Mouse (Mus musculus): ENCODE results near the gene Slc12a6.
"Not testable (repeated sequence)": the region's sequence is repeated elsewhere in the genome, so short reads cannot be mapped to it uniquely, and the experiment has no call there.

Slc12a6 gene

DNA sequence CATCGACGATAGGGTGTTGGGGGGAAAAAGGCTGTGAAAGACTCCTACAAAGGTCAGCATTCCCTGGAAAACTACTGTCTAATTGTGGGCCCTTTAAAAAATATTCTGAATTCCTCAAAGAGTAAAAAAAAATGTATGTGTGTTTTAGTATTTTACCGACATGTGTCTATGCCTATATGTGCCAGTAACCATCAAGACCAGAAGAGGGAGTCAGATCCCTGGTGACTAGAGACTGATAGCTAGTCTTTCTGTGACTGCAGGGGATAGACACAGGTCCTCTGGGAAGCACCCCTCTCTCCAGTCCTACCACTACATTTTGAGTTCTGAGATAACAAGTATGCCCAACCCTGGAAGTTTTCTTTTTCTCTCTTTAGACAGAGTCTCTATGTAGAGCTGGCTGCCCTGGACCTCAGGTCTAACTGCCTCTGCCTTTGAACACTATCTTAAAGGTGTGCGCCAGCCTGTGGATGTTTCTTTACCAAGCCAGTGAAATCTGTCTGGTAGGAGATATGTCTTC, 2.8 kb upstream of the Slc12a6 start:
- no peak for DNase-seq (ENCODE audit: low spot score in 2 of 2)

DNA sequence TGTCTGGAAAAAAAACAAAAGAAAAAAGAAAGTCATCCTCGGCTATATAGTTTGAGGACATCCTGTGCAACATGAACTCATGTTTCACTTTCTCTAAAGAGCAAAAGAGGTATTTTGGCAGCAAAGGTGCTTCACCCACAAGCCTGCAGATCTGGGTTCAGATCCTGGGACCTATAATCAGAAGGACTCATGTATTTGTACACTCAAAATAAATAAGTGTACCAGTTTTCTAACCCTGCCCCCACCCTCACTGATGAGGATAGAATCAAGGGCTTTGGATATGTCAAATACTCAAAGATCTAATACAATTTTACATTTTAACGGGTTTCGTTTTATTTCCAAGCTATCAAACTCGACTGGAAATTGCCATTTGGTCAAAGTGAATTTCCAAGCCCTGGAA, 1.3 kb upstream of the Slc12a6 start:
- no peak for DNase-seq (ENCODE audit: low spot score in 2 of 2)

DNA sequence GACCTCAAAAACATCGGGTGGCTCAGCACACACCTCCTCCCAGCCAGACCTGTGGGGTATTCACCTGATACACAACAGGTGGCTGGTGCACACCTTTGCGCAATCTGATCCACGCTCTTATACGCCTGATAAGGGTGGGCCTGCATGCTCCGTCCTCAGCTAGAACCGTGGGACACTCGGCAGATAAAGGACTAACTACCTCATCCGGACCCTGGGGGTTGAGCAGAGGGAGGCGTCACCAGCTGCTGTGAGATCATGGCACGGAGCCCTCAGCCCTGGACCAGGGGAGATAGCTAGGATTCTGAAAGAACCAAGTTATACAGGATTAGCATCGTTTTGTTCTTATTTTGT, 592 bp downstream of the Slc12a6 start, which contains the start of gene Gm21985:
Gene Gm21985, plus strand, starts transcription at position 73 of the 351 bp plus-strand sequence.
- DNase-seq (ENCODE audit: low spot score in 2 of 2): peak; percentile 46 to 49

DNA sequence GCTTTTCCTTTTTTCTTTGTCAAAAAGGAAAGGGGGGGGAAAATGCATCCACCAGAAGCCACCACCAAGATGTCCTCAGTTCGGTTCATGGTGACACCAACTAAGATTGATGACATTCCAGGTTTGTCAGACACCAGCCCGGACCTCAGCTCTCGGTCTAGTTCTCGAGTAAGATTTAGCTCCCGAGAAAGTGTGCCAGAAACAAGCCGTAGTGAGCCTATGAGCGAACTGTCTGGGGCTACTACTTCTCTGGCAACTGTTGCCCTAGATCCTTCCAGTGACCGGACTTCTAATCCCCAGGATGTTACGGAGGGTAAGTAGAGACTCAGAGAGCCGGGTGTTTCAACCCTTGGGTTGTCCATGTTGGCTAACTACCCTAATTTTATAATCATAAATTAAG, 1.2 kb downstream of the Slc12a6 start:
- peak in 1 of 2 experiments; percentile 43 for DNase-seq (ENCODE audit: low spot score in 2 of 2)

DNA sequence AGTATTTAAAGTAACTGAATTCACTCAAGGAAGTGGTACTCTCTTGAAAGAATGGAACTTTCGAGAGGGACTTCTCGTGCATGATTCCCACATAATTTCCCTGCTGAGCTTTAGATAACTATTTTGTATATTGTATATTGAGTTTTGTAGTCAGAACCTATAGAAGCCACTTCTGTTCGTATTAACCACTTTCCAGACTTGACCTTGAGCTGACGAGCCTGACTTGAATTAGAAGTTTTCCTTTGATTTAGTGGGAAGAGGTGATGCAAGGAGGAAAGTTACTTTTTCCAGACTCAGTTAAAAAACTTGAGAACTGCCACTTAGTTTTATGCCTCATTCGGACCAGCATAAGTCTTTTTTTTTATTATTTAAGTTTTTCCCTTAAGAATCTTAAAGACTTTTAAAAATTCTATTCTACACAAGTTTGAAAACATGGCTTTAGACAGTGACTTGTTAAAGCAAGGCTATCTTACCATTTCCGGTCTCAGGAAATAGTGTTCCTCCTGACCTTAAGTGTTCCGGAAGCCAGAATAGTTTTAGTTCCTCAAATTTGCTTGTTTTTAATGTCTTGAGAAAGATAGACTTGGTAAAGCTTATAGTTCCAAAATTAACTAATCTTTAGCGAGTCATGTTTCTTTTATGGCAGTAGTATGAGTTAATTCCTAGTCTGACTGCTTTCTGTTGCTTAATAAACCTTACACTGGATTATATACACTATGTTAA, 2.1 kb downstream of the Slc12a6 start:
- no peak for DNase-seq (ENCODE audit: low spot score in 2 of 2)

DNA sequence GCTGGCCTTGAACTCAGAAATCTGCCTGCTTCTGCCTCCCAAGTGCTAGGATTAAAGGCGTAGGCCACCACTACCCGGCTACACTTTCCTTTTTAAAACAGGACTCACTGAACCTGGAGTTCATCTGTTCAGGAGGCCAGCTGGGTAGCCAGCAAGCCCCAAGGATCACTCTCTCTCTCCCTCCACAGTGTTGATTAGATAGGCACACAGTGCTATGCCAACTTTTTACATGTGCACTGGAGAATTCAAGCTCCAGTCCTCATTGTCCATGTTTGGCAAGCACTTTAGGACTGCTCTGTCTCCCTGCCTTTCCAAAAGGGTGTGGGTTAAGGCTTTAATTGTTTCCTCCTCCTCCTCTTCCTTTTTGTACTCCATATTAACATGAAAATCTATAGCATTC, 4.4 kb downstream of the Slc12a6 start:
- DNase-seq (ENCODE audit: low spot score in 2 of 2): no peak

DNA sequence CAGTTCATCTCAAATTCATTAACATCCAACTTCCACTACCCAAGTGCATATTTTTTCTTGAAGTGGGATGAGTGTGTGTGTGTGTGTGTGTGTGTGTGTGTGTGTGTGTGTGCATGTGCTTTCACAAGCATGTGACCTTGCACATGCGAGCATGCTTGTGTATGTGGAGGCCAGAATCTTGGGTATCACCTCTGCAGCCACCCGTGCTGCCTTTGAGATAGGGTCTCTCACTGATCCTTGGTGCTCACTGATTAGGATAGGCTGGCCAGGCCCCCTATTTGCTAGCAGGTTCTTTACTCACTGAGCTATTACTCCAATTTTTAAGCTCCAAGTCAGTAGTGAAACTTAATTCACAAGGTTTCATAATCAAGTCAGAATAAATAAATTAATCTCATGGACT, 7.3 kb downstream of the Slc12a6 start:
- DNase-seq (ENCODE audit: low spot score in 2 of 2): no peak

DNA sequence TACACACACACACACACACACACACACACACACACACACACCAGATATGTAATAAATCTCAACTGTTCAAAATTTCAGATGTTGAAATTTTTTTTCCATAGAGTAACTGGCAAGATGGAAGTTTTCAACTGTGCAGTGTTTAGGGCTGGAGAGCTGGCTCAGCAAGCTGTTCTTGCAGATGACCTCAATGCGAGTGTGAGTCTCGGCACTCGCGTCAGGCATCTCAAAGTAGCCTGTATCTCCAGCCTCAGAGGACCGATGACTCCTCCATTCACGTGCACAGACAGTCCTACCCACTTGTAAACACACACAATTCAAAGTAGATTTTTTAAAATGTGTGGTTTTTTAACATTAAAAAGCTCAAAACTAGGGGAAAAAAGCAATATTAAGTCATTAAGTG, 7.8 kb downstream of the Slc12a6 start:
- no peak for DNase-seq (ENCODE audit: low spot score in 2 of 2)

DNA sequence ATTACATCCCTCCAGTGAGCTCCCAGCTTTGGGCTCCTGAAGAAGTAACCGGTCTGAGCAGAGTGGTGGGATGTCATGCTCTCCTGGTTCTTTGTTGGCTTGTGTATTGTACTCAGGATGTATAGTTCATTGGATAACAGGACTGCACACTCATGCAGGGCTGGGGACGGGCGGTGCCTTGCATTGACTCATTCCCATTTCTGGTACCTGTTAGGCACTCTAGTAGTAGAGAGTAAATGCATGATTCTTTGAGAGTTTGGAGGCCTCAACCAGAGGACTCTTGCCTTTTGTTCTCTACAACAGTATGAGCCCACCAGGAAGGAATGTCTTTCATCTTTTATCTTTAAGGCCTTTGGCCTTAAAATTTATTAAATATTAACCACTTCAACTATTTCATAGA, 11.2 kb downstream of the Slc12a6 start:
- DNase-seq (ENCODE audit: low spot score in 2 of 2): no peak

DNA sequence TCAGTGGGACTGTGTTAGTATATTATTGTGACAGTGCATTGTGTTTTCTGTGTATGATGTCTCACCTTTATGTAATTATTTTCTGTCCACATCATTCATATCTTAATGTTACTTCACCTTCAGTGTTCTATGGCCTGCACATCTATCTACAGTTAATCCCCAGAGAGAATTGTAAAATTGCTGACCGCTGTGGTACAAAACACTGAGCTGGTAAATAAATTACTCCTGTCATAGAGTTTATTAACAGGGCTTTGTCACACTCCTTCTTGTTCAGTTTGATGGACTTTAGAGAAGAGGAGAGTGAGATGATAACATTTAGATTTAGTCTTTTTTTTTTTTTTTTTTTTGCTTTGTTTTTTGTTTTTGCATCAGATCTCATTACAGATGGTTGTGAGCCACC, 17.2 kb downstream of the Slc12a6 start:
- DNase-seq (ENCODE audit: low spot score in 2 of 2): no peak

DNA sequence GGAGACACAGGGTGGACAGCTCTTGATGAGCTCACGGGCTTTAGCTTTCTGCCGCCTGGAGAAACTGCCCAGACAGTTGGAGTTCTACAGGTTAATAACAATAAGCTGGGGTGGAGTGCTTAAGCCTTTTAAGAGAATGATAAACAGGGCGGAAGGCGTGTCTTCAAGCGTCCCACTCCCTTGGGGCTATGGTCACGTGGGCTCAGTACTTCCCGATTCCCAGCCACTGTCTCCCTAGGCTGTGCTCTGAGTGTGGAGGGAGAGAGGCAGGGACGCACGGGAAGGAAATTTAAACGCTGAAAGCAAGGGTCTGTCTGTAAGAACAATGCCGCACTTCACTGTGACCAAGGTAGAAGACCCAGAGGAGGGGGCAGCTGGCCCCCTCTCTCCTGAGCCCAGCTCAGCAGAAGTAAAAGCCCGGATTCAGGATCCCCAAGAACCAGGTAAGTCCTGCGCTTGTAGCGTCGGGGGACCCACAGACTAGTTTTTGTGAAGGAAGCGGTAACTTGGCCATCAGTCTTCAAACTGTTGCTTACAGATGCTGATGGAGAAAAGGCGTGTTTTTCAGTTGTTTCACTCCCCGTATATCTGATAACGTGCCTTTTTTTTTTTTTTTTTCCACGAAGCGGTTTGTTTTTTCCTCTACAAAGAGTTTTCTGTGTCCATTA, 18.9 kb downstream of the Slc12a6 start:
- DNase-seq (ENCODE audit: low spot score in 2 of 2): no peak

DNA sequence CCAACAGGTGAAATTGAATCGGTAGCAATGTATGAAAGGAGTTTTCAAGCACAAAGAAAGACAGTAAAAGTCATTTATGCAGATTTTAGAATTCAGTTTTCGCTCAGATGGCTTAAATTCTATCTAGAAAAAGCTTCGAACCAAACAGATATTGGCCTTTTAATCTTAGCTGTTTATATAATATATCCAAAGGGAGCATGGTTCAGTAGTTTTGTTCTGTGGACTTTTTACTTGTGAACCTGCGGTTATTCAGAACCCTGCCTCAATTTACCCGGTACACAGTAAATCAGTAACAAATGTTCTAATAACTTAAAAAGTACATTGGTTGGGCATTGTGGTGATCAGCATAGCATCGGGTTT, 19.4 kb downstream of the Slc12a6 start:
- DNase-seq (ENCODE audit: low spot score in 2 of 2): no peak

DNA sequence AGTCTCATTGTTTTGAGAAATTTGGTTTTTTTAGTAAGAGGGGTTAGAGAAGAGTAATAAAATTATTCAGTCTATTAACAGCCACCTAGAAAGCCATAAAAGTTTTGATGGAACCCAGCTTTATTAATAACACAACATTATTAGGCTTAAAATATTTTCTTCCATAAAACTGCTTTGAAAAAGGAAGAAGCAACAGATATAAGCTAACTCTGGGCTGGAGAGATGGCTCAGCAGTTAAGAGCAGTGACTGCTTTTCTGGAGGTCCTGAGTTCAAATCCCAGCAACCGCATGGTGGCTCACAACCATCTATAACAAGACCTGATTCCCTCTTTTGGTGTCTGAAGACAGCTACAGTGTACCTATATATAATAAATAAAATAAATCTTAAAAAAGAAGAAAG, 20.4 kb downstream of the Slc12a6 start:
- not testable (repeated sequence) for DNase-seq (ENCODE audit: low spot score in 2 of 2)

DNA sequence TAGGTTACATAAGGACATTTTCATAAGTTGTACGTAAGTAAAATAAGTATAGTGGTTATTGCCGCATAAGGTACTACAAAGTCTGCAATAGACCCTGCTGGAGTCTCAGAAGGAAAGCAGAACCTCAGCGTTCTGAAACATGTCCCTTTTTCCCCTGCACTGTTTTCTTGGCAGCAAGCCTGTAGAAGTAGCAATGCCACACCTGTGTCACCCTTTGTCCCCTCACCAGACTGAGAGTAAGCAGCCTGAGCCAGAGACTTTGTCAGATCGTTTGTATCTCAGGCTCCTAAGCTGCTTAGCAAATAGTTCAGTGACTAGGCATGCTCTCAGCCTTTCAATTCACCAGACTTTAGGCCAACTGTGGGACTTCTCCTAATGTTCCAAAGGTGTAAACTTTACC, 21.4 kb downstream of the Slc12a6 start:
- no peak for DNase-seq (ENCODE audit: low spot score in 2 of 2)

DNA sequence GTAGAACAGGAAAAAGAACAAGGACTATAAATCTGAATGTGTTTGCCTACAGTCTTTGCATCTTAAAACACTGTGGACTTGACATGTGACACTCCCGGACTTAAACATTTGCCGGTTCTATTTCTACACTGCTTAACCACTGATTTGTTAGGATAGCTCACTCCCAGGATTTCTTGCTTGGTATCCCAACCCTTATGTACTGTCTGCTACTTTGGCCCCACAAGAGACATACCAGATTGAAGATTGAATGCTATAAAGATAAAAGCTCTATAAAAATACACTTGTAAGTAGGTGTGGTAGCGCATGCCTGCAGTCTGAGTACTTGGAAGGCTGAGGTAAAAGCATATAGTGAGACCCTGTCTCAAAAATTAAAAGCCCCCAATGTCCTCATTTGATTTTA, 23.9 kb downstream of the Slc12a6 start:
- DNase-seq (ENCODE audit: low spot score in 2 of 2): no peak

DNA sequence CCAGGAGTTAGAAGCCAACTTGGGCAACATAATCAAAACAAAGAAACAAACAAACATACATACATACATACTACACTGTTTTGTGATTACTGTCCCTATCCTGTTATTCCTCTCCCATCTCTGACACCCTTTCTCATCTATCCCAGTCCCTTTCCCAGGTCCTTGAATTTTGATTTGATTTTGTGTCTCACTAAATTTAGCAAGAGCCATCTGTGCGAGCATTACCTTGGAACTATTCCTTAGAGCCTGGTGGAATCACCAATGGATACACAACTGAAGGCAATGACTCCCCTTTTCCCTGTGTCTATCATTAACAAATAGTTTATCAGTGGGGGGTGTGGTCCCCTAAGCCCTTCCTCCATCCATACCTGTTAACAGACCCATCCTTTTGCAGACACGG, 27.2 kb downstream of the Slc12a6 start:
- DNase-seq (ENCODE audit: low spot score in 2 of 2): no peak

DNA sequence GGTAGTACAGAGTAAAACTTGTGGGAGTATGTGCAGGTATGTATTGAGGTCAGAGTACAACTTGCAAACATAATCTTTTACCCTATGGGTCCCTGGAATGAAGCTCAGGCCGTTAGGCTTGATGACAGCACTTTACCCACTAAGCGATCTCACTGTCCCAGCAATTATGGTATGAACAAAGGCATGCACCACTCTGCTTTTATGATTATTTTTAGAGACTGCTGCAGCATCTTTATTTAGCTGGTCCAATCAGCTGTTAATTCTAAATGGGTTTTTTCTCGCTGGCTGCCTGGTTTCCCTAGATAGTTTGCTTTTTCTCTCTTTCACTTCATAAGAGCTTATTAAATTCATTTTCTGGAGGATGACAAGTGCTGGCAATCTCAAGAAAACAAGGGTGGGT, 30.6 kb downstream of the Slc12a6 start:
- DNase-seq (ENCODE audit: low spot score in 2 of 2): peak in 1 of 2 experiments; percentile 26

DNA sequence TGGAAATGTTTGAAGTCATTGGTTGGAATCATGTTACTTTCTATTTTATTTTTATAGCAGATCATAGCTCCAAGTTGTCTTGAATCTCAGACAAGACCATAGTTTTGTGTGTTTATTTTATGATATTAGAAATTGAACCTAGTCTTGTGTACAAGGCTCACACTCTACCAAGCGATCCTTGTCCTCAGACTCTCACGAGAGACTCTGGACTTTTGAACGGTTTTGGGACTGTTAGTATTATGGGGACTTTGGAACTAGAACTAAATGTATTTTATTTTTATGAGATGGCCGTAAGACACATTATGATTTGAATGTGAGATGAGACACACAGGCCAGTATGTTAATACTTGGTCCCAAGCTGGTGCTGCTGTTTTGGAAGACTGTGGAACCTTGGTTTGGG, 32.6 kb downstream of the Slc12a6 start:
- DNase-seq (ENCODE audit: low spot score in 2 of 2): no peak

DNA sequence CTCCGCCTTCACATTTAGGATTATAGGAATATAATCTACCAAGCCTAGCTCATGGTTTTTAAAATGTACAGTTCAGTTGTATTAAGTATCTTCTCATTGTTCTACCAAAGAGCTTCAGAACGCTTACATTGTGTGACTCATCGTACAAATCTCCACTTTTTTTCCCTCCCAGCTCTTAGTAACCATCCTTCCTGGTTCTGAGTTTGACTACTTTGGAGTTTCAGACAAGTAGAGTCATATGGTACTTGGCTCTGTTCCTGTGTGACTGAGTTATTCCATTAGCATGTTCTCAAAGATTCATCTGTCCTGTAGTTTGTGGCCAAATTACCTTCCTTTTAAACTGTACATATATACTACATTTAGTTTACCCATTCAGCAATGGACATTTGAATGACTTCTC, 43.0 kb downstream of the Slc12a6 start:
- no peak for DNase-seq (ENCODE audit: low spot score in 2 of 2)

DNA sequence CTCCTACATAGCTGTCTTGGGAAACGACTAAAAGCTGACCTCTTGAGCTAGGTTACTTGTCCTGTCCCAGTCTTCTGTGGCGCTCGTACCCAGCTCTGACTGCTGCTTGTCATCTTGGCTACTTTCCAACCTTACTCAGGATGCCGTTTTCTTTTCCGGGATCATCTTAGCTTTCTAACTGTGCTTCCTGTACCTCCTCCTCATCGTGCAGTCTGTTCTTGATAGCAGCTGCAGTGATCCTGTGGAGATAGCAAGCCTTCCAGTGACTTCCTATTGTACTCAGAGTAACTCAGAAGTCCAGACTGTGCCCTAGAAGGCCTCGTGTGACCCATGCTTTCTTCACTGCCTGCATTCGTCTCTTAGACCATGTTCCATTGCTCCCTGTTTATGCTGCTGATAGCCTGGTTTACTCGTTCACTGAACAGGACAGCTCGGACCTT, 43.6 kb downstream of the Slc12a6 start:
- DNase-seq (ENCODE audit: low spot score in 2 of 2): peak in 1 of 2 experiments; percentile 22

DNA sequence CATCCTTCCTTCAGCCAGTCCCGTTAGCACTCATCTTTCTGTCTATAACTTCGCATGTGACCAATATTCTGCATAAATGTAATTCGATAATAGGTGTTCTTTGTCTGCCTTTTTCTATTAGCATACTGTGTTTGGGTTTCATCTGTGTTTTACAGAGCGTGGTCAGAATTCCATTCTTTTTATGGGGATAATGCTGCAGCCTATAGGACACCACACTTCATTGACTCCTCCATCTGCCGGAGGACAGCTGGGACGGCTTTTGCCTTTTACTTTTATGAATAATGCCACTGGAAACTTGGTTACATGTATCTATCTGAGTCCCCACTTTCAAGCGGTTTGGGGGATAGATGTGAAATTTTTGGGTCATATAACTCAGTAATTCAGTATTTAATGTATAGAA, 50.0 kb downstream of the Slc12a6 start:
- no peak for DNase-seq (ENCODE audit: low spot score in 2 of 2)

DNA sequence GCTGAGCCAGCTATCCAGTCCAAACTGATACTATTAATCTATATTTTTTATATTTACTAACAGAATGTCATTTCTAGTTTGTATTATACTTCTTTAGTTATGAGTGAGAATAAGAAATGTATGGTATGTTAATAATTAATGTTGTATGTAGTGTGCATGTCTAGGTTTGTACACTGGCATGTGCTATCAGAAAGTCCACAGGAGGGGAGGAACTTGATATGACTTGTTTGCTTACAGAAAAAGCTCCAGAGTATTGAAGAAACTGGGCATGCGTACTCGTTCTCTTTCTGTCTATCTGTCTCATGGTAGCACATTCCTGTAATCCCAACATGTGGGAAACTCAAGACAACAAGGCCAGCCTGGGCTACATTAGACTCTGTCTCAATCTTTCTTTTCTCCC, 52.6 kb downstream of the Slc12a6 start:
- DNase-seq (ENCODE audit: low spot score in 2 of 2): no peak

DNA sequence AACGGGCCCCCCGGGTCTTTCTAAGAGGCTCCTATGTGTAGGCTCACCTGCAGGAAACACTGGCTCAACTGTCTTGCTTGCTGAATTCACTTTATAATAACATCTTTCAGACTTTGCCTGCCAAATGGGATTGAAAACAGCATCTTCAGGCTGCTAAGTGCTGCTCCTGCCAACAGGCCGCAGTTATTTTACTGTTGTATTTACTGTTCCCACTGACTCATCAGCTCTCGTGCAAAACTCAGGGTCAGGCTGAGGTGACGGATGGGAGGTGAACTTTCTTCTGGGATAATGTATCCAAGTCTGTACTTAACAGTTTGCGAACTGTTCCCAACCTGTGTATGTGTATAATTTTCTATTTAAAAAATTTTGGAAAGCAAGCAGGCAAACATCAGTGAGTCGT, 53.3 kb downstream of the Slc12a6 start:
- DNase-seq (ENCODE audit: low spot score in 2 of 2): no peak

All from right cerebral cortex, adult 2 months (tissue).